Mouse (Mus musculus): Measurements from ENCODE around the gene Otor. TPM values are rescaled to one million over a fixed set of nuclear protein-coding genes. Genes with fewer than 3 reads are reported as not detected.

The Otor gene
- polyA plus RNA-seq, 1 experiment from 2014 or later = 0.67 TPM

DNA sequence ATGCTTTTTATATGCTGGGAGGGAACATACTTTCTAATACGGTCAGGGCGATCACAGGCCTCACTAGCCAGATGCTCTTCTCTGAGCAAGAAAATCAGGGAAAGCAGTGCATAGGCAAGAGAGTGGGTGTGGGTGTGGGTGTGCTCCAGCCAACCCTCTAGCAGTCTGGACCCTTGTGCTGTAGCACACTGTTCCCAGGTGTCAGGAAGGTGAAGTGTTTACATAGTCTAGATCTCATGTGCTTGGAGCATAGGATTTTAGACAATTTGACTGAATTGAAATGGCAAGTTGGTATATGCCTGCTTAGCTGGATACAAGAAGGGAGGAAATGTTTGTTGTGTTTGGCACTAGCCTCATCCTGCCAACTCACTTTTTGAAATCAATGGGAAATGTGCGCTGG is 12.4 kb upstream of the Otor start:
- Histone ChIP-seq H3K4me2 (no peak overlapping the region), H3K36me3 (peaks cover 57% of the 10 kb centered on the region), H3K9me3 (no peaks in the 10 kb centered on the region), H3K4me3 (no peak overlapping the region), H3K27me3 (replicated peaks) (no peaks in the 10 kb centered on the region), H3K4me1 (peaks cover 7% of the 10 kb centered on the region), H3K9ac (no peak overlapping the region), H3K27ac (replicated peaks) (no peak overlapping the region)
- ATAC-seq (ENCODE audit: extremely low read depth, insufficient number of reproducible peaks, low FRiP score, low TSS enrichment) = no peak
- 74% methylated on average over 3 of the region's 3 CpGs for WGBS

DNA sequence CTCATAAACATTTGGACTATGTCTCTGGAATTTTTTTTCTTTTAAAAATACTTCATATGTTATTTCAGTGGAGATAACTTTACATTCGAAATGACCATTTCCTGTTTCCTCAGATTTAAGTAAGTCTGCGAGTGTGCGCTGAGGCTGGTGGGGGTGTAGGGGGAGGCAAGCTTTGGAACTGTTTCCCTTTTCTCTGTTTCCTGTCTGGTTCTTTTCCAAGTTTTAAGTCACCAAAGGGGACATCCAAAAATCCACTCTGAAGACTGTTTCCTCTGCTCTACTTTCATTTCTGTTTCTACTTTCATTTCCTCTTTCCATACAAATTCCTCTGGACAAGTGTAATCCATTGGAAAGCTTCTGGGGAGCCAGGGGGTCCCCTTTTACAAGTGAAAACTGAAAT is 3.4 kb downstream of the Otor start:
- H3K4me2 ChIP-seq = peak overlapping the region; percentile 37
- H3K9ac ChIP-seq = no peak overlapping the region
- no peaks in the 10 kb centered on the region for H3K36me3 ChIP-seq
- peaks cover 20% of the 10 kb centered on the region for H3K4me1 ChIP-seq
- WGBS = 35% methylated on average over 3 of the region's 3 CpGs
- no peak overlapping the region for H3K4me3 ChIP-seq
- H3K9me3 ChIP-seq = no peaks in the 10 kb centered on the region
- no peak for ATAC-seq (ENCODE audit: extremely low read depth, insufficient number of reproducible peaks, low FRiP score, low TSS enrichment)
- H3K27ac ChIP-seq (replicated peaks) = peak overlapping the region; percentile 83
- no peaks in the 10 kb centered on the region for H3K27me3 ChIP-seq (replicated peaks)

DNA sequence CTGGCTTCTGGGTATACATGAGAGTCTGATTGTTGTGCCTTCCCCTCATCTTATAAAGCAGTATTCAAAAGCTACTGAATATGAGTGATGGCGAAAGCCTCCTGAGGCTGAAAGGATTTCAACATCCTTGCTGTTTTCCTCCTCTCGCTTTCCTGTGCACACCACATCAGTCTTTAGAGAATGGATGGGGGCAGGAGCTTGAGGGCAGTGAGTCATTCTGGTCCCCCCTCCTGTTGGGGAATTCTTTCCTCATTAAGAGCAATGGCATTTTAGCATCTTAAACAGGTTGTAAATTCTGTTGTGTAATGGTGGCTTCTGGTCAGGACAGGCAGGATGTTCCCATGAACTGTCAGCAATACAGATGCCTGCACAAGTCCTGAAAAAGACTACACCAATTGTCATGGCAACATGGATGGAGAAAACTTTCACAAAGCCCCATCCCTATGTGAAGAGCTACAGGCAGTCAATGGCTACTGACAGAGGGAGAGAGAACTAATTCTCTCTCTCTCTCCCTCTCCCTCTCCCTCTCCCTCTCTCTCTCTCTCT is 6.7 kb downstream of the Otor start:
- H3K36me3 ChIP-seq = no peaks in the 10 kb centered on the region
- H3K9ac ChIP-seq = no peak overlapping the region
- H3K27ac ChIP-seq (replicated peaks) = no peak overlapping the region
- H3K4me1 ChIP-seq = peaks cover 13% of the 10 kb centered on the region; the same call in 1 of the 2 replicates
- ATAC-seq (ENCODE audit: extremely low read depth, insufficient number of reproducible peaks, low FRiP score, low TSS enrichment) = no peak
- H3K4me3 ChIP-seq = no peak overlapping the region
- no peaks in the 10 kb centered on the region for H3K27me3 ChIP-seq (replicated peaks)
- no peak overlapping the region for H3K4me2 ChIP-seq
- H3K9me3 ChIP-seq = no peaks in the 10 kb centered on the region
- WGBS = 65% methylated on average over 2 of the region's 2 CpGs

DNA sequence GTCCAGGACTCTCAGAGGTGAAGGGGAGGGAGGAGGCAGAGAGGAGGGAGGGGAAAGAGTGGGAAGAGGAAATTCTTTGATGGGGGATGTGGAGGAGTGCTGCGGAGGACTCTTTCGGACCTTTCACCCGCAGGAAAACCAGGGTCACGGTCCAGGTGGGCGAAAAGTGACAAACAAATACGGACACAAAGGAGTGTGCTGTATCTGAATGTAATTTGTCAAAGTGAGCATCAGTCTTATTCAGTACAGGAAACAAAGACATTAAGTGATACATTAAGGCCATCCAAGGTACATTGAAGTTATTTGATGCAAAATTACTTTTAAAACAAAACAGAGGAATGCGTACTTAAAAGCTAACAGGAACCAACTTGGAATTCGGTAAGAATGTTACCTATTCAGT is 11.6 kb downstream of the Otor start:
- WGBS = 78% methylated on average over 8 of the region's 8 CpGs
- no peaks in the 10 kb centered on the region for H3K4me1 ChIP-seq
- no peak overlapping the region for H3K27ac ChIP-seq (replicated peaks)

DNA sequence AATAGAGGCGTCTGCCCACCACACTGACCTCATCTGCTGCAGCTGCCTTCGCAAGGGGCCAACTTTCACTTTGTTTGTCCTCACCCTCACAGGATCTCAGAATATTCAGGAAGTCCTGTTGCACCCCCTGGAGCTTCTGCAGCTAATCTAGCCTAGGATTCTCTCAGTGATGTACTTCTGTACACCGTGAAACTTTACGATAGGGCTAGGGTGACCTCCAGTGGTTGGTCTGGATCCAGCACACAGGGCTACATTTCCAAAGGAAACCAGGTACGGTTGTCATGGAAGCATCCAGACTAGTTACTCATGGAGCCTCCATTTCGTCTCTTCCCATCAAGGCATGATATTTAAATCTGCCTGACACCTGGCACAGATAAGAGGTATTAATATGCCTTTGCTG is 15.5 kb downstream of the Otor start:
- H3K4me1 ChIP-seq = no peaks in the 10 kb centered on the region
- 22% methylated on average over 6 of the region's 6 CpGs for WGBS
- ATAC-seq (ENCODE audit: extremely low read depth, insufficient number of reproducible peaks, low FRiP score, low TSS enrichment) = no peak

More for the DNA sequence above, 11.6 kb downstream of the Otor start:
- no peak for ATAC-seq (ENCODE audit: extremely low read depth, insufficient number of reproducible peaks, low FRiP score, low TSS enrichment)
- H3K36me3 ChIP-seq = no peaks in the 10 kb centered on the region
- no peak overlapping the region for H3K4me2 ChIP-seq
- peaks cover 10% of the 10 kb centered on the region for H3K27me3 ChIP-seq (replicated peaks)
- no peaks in the 10 kb centered on the region for H3K9me3 ChIP-seq
- H3K4me3 ChIP-seq = no peak overlapping the region
- H3K9ac ChIP-seq = no peak overlapping the region

DNA sequence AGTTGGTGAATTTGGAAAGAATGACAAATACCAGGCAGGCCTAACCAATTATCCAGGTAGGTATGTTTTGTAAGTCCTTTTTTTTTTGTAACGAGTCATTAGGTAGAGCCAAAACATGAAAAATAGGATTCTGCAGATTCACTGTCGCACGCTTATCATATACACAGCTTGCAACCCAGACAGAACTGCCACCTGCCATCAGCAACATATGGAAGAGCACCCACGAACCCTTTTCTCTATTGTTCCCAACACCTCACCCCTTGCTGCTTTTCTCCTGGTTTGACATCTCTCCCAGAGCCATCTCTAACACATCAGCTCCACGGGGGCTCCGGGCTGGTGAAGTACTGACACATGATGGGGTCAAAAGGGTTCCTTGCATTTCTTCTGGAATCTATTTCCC is 16.5 kb downstream of the Otor start:
- Histone ChIP-seq H3K9ac (no peak overlapping the region), H3K27me3 (replicated peaks) (peaks cover 16% of the 10 kb centered on the region), H3K36me3 (no peaks in the 10 kb centered on the region), H3K4me2 (no peak overlapping the region), H3K27ac (replicated peaks) (no peak overlapping the region), H3K9me3 (peaks cover 5% of the 10 kb centered on the region; the same call in 1 of the 2 replicates), H3K4me1 (no peaks in the 10 kb centered on the region), H3K4me3 (no peak overlapping the region)
- WGBS = 52% methylated on average over 6 of the region's 6 CpGs
- ATAC-seq (ENCODE audit: extremely low read depth, insufficient number of reproducible peaks, low FRiP score, low TSS enrichment) = no peak

More for the DNA sequence above, 15.5 kb downstream of the Otor start:
- peaks cover 16% of the 10 kb centered on the region for H3K27me3 ChIP-seq (replicated peaks)
- no peak overlapping the region for H3K9ac ChIP-seq
- no peak overlapping the region for H3K4me2 ChIP-seq
- H3K36me3 ChIP-seq = no peaks in the 10 kb centered on the region
- no peak overlapping the region for H3K27ac ChIP-seq (replicated peaks)
- no peak overlapping the region for H3K4me3 ChIP-seq
- peaks cover 5% of the 10 kb centered on the region; the same call in 1 of the 2 replicates for H3K9me3 ChIP-seq

DNA sequence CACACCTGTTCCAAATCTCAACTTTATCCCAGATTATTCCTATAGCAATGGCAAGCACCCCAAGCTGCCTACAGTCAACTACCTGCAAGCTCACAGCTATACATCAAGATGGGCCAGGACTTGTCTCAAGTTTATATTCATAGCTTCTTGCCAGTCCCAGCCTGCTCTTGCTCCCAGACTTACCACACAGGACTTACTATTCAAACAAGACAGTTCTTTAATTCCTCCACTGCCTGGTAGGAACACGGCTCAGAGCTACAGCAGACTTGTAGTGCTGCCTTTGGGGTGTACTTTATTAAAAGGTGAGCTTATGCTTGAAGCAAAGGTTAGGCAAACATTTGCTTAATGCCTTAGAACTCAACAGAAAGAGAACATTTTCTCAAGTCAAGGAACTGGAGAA is 18.9 kb downstream of the Otor start:
- Histone ChIP-seq H3K4me1 (no peaks in the 10 kb centered on the region), H3K36me3 (no peaks in the 10 kb centered on the region), H3K9me3 (peaks cover 5% of the 10 kb centered on the region; the same call in 1 of the 2 replicates), H3K4me2 (no peak overlapping the region), H3K4me3 (no peak overlapping the region), H3K9ac (no peak overlapping the region), H3K27me3 (replicated peaks) (peaks cover 16% of the 10 kb centered on the region), H3K27ac (replicated peaks) (no peak overlapping the region)
- ATAC-seq (ENCODE audit: extremely low read depth, insufficient number of reproducible peaks, low FRiP score, low TSS enrichment) = no peak
- WGBS = 80% methylated on average over 1 of the region's 1 CpGs

DNA sequence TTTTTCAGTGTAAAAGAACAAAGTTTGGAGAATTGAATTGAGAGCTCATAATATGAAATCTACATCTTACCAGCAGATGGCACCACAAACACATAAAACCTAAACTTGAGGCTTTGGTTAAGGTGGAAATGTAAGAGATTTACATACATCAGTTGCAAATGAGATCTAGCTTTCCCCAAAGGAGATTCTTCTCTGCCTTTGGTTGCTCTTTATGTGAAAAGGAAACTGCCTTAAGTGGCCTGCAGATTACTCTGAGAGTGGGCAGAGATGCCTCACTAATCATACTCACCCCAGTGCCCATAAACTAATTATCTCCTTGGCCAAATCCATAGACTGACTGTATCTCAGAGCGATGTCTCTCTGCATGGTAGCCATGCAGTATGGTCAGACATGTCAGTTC is 35.6 kb downstream of the Otor start:
- no peaks in the 10 kb centered on the region for H3K4me1 ChIP-seq
- no peak overlapping the region for H3K9ac ChIP-seq
- no peak overlapping the region for H3K4me2 ChIP-seq
- H3K36me3 ChIP-seq = no peaks in the 10 kb centered on the region
- ATAC-seq (ENCODE audit: extremely low read depth, insufficient number of reproducible peaks, low FRiP score, low TSS enrichment) = no peak
- no peaks in the 10 kb centered on the region for H3K9me3 ChIP-seq
- no peaks in the 10 kb centered on the region for H3K27me3 ChIP-seq (replicated peaks)
- WGBS = 74% methylated on average over 1 of the region's 1 CpGs
- no peak overlapping the region for H3K4me3 ChIP-seq
- H3K27ac ChIP-seq (replicated peaks) = no peak overlapping the region

DNA sequence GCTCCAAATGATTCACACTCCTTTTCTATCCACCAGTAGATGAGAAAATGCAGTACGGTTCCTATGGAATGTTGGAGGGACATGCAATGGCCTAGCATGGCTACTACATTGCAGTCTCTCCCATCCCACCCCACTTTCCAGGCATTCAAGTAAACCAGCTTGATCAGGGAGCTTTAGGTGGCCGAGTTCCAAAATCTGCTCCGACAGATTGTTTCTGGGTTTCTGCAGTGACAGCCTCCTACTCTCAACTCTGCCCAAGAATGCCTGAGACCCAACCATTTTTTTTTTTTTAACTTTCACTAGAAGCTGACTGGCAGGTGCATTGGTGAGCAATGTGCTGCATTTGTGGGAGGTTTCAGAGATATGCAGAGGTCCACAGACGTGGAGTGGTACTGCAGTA is 36.4 kb downstream of the Otor start:
- Histone ChIP-seq H3K9ac (no peak overlapping the region), H3K27ac (replicated peaks) (no peak overlapping the region), H3K27me3 (replicated peaks) (no peaks in the 10 kb centered on the region), H3K4me3 (no peak overlapping the region), H3K36me3 (no peaks in the 10 kb centered on the region), H3K9me3 (no peaks in the 10 kb centered on the region), H3K4me2 (no peak overlapping the region), H3K4me1 (no peaks in the 10 kb centered on the region)
- WGBS = 61% methylated on average over 4 of the region's 4 CpGs
- no peak for ATAC-seq (ENCODE audit: extremely low read depth, insufficient number of reproducible peaks, low FRiP score, low TSS enrichment)

DNA sequence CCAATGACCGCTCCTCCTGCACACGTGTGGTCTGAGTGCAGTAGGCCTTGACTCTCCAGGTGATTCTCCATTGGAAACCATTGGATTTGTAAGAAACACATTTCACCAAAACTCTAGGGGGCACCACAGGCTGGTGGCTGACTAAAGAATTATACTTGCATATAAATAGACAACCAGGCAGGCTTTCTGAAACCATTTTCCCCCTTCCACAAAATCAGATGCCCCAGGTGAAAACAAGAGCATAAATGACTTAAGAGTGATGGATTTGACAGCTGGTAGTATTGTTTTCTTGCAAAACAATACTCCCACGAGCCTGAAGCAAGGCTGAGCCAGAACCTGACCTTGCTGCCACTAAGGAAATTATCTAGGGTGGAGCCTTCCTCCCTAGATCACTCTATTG is 39.2 kb downstream of the Otor start:
- no peak overlapping the region for H3K4me3 ChIP-seq
- no peaks in the 10 kb centered on the region for H3K4me1 ChIP-seq
- WGBS = 60% methylated on average over 3 of the region's 3 CpGs
- H3K27ac ChIP-seq (replicated peaks) = no peak overlapping the region
- no peak overlapping the region for H3K9ac ChIP-seq
- H3K4me2 ChIP-seq = no peak overlapping the region
- no peaks in the 10 kb centered on the region for H3K36me3 ChIP-seq
- H3K9me3 ChIP-seq = no peaks in the 10 kb centered on the region
- H3K27me3 ChIP-seq (replicated peaks) = no peaks in the 10 kb centered on the region
- ATAC-seq (ENCODE audit: extremely low read depth, insufficient number of reproducible peaks, low FRiP score, low TSS enrichment) = no peak

DNA sequence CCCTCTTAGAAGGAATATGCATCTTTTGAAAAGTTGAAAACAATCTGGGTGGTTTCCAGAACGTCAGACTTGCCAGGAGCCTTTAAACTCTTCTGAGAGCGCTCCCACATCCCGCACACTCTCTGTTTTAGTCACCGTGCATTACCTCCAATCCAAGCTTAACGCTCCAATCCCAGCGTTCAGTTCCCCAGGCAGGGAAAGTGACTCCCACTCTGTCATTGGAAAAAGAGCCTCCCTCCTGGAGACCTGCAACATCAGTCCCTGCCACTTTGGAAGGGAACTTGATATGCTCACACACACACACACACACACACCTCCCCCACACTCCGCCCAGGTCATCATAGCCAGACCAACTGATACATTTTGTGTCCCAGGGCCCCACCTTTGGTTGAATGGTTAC is 39.9 kb downstream of the Otor start:
- no peak overlapping the region for H3K27ac ChIP-seq (replicated peaks)
- 79% methylated on average over 7 of the region's 7 CpGs for WGBS
- H3K9me3 ChIP-seq = no peaks in the 10 kb centered on the region
- H3K9ac ChIP-seq = no peak overlapping the region
- H3K36me3 ChIP-seq = no peaks in the 10 kb centered on the region
- no peak overlapping the region for H3K4me3 ChIP-seq
- no peaks in the 10 kb centered on the region for H3K27me3 ChIP-seq (replicated peaks)
- no peak overlapping the region for H3K4me2 ChIP-seq
- no peaks in the 10 kb centered on the region for H3K4me1 ChIP-seq
- no peak for ATAC-seq (ENCODE audit: extremely low read depth, insufficient number of reproducible peaks, low FRiP score, low TSS enrichment)

DNA sequence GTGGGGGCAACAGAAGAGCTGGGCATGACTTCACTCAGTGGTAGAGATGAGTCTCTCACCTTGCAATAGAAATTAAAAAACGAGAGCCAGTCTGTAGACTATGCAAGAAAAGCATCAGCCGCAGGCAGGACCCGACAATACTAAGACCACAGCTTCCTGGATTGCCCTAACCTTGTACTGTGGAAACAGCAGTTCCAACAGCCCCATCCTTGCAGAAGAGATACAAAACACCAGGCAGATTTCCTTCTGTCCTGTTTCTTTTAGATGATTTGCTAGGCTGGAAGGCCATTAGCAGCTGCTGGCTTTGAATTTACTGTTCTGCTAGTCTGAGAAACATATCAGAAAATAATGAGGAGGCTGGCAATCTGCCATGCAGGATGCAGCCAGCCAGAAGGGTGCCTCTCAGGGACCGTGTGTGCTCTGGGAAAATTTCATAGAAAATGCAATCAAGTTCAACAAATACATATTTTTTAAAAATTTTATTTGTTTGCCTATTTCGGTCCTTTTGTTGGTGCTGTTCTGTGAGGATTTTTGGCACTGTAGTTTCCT is 52.9 kb downstream of the Otor start:
- H3K9ac ChIP-seq = no peak overlapping the region
- no peak overlapping the region for H3K27ac ChIP-seq (replicated peaks)
- no peaks in the 10 kb centered on the region for H3K27me3 ChIP-seq (replicated peaks)
- H3K4me1 ChIP-seq = no peaks in the 10 kb centered on the region
- H3K4me3 ChIP-seq = no peak overlapping the region
- no peaks in the 10 kb centered on the region for H3K36me3 ChIP-seq
- H3K4me2 ChIP-seq = no peak overlapping the region
- WGBS = 58% methylated on average over 5 of the region's 5 CpGs
- no peak for ATAC-seq (ENCODE audit: extremely low read depth, insufficient number of reproducible peaks, low FRiP score, low TSS enrichment)
- H3K9me3 ChIP-seq = no peaks in the 10 kb centered on the region
